Mouse (Mus musculus): ENCODE data around the gene Dapk3. TPM values are rescaled to one million over a fixed set of nuclear protein-coding genes. Genes with fewer than 3 reads are reported as not detected.
A peak's percentile ranks its signal among the peaks of the same experiment; 100 is the strongest.
"Not testable (repeated sequence)": the region's sequence is repeated elsewhere in the genome, so short reads cannot be mapped to it uniquely, and the experiment has no call there.

Gene Dapk3
- polyA plus RNA-seq, 1 experiment, result 72.8 TPM

DNA sequence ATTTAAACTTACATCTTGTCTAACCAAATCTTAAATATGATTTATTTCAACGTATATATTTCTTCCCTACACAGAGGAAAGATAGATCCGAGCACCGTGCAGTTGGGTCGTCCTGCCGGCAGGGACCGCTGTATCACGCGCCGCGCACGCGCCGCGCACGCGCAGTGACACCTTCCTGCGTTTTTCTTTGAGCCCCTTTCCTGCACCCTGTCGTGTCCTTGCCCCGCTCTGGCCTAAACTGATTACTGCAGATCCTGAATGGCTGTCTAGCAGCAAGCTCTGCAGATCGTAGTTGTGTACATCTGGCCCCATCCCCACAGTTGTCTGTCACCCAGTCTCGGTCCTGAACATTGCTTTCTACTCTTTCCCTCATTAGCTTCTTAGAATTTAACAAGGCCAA, 9.7 kb upstream of the Dapk3 start:
- Histone ChIP-seq H3K79me2 (ENCODE audit: control insufficient read depth, insufficient read depth) (peaks cover 18% of the 10 kb centered on the region), H3K4me3 (ENCODE audit: insufficient read depth, poor library complexity, severe bottlenecking) (no peak overlapping the region), H3K36me3 (ENCODE audit: control insufficient read depth, insufficient read depth) (peaks cover 12% of the 10 kb centered on the region), H3ac (ENCODE audit: control insufficient read depth, insufficient read length, low read depth) (no peak overlapping the region), H3K79me3 (ENCODE audit: low read depth) (peaks cover 17% of the 10 kb centered on the region), H3K27me3 (ENCODE audit: control insufficient read depth, insufficient read depth, insufficient read length) (no peaks in the 10 kb centered on the region)
- TF ChIP-seq USF1 (IDR thresholded peaks at IDR 0.05; ENCODE audit: low read depth) (no peak), CEBPB (IDR thresholded peaks at IDR 0.05; ENCODE audit: low read depth) (no peak), MAX (IDR thresholded peaks at IDR 0.05) (no peak), MYOD1 (IDR thresholded peaks at IDR 0.05; ENCODE audit: control insufficient read depth, insufficient read length, low read depth) (no peak), MYOG (IDR thresholded peaks at IDR 0.05; ENCODE audit: control insufficient read depth, extremely low read depth, insufficient read length) (no peak), FOSL1 (IDR thresholded peaks at IDR 0.05; ENCODE audit: insufficient read depth, low read length, poor library complexity, severe bottlenecking) (no peak), CTCF (IDR thresholded peaks at IDR 0.05; ENCODE audit: control insufficient read depth, insufficient read depth, insufficient read length) (no peak)

DNA sequence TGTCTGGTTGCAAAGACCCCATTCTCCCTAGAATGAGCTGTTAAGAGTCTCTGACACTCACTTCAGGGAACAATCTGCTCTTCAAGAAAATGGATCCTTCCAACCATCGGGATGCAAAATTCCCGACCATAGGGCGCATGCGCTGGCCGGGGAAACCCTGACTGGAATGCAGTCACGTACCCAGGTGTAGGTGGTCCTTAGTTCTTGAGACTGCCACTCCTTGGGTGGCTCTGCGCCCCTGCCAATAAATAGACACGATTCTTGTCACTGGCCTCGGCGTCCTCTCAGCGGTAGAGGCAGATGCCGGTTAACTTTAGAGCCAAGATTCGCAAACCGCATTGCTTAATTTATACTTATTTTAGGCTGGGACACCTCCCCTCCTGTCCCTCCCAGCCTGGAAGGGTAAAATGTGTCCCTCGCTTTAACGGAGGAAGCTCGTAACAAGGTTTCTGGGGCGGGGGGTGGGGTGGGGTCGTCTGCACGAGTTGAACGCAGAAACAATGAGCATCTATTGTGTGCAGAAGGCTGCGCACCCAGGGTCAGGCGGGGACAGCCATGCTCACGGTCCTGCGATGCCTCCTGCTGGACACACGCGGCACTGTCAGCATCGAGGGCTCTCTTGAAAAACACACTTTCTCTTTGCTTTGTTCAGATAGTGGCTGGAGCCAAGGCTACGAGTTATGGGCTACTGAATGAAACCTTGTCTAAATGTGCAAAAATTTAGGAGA, 8.0 kb upstream of the Dapk3 start:
- Histone ChIP-seq H3K36me3 (ENCODE audit: control insufficient read depth, insufficient read depth) (peaks cover 28% of the 10 kb centered on the region), H3K79me3 (ENCODE audit: low read depth) (peaks cover 34% of the 10 kb centered on the region), H3K4me3 (ENCODE audit: insufficient read depth, poor library complexity, severe bottlenecking) (no peak overlapping the region), H3ac (ENCODE audit: control insufficient read depth, insufficient read length, low read depth) (peak overlapping the region; percentile 7), H3K27me3 (ENCODE audit: control insufficient read depth, insufficient read depth, insufficient read length) (no peaks in the 10 kb centered on the region), H3K79me2 (ENCODE audit: control insufficient read depth, insufficient read depth) (peaks cover 35% of the 10 kb centered on the region)
- TF ChIP-seq MYOG (IDR thresholded peaks at IDR 0.05; ENCODE audit: control insufficient read depth, extremely low read depth, insufficient read length) (no peak), CTCF (IDR thresholded peaks at IDR 0.05; ENCODE audit: control insufficient read depth, insufficient read depth, insufficient read length) (peak; percentile 97), MAX (IDR thresholded peaks at IDR 0.05) (peak; percentile 81), FOSL1 (IDR thresholded peaks at IDR 0.05; ENCODE audit: insufficient read depth, low read length, poor library complexity, severe bottlenecking) (no peak), USF1 (IDR thresholded peaks at IDR 0.05; ENCODE audit: low read depth) (no peak), CEBPB (IDR thresholded peaks at IDR 0.05; ENCODE audit: low read depth) (no peak), MYOD1 (IDR thresholded peaks at IDR 0.05; ENCODE audit: control insufficient read depth, insufficient read length, low read depth) (no peak)

- not testable (repeated sequence) for H3K27me3 ChIP-seq (ENCODE audit: control insufficient read depth, insufficient read depth, insufficient read length); H3K4me3 ChIP-seq (ENCODE audit: insufficient read depth, poor library complexity, severe bottlenecking); H3ac ChIP-seq (ENCODE audit: control insufficient read depth, insufficient read length, low read depth)
- Histone ChIP-seq H3K36me3 (ENCODE audit: control insufficient read depth, insufficient read depth) (peaks cover 33% of the 10 kb centered on the region), H3K79me2 (ENCODE audit: control insufficient read depth, insufficient read depth) (peaks cover 40% of the 10 kb centered on the region), H3K79me3 (ENCODE audit: low read depth) (peaks cover 39% of the 10 kb centered on the region)
Measured at GRCm38 (mm10) chr10:81175345-81175701, 7.5 kb upstream of the Dapk3 start.

- Histone ChIP-seq H3K79me3 (ENCODE audit: low read depth) (peaks cover 45% of the 10 kb centered on the region), H3K36me3 (ENCODE audit: control insufficient read depth, insufficient read depth) (peaks cover 40% of the 10 kb centered on the region), H3ac (ENCODE audit: control insufficient read depth, insufficient read length, low read depth) (no peak overlapping the region), H3K4me3 (ENCODE audit: insufficient read depth, poor library complexity, severe bottlenecking) (peak overlapping the region; percentile 26), H3K79me2 (ENCODE audit: control insufficient read depth, insufficient read depth) (peaks cover 47% of the 10 kb centered on the region), H3K27me3 (ENCODE audit: control insufficient read depth, insufficient read depth, insufficient read length) (no peaks in the 10 kb centered on the region)
- TF ChIP-seq CTCF (IDR thresholded peaks at IDR 0.05; ENCODE audit: control insufficient read depth, insufficient read depth, insufficient read length), result no peak
- TF ChIP-seq CEBPB (IDR thresholded peaks at IDR 0.05; ENCODE audit: low read depth), result no peak
- no peak for TF ChIP-seq MYOG (IDR thresholded peaks at IDR 0.05; ENCODE audit: control insufficient read depth, extremely low read depth, insufficient read length)
- TF ChIP-seq FOSL1 (IDR thresholded peaks at IDR 0.05; ENCODE audit: insufficient read depth, low read length, poor library complexity, severe bottlenecking), result no peak
- TF ChIP-seq USF1 (IDR thresholded peaks at IDR 0.05; ENCODE audit: low read depth), result no peak
- no peak for TF ChIP-seq MAX (IDR thresholded peaks at IDR 0.05)
- TF ChIP-seq MYOD1 (IDR thresholded peaks at IDR 0.05; ENCODE audit: control insufficient read depth, insufficient read length, low read depth), result no peak
Measured at GRCm38 (mm10) chr10:81175936-81176465, 6.8 kb upstream of the Dapk3 start.

- Histone ChIP-seq H3K79me2 (ENCODE audit: control insufficient read depth, insufficient read depth) (peaks cover 53% of the 10 kb centered on the region), H3K4me3 (ENCODE audit: insufficient read depth, poor library complexity, severe bottlenecking) (peak within 1 kb of the TSS; percentile 95)
- no peak for TF ChIP-seq MYOG (IDR thresholded peaks at IDR 0.05; ENCODE audit: control insufficient read depth, extremely low read depth, insufficient read length)
- TF ChIP-seq FOSL1 (IDR thresholded peaks at IDR 0.05; ENCODE audit: insufficient read depth, low read length, poor library complexity, severe bottlenecking), result no peak
- peak; percentile 98 for TF ChIP-seq USF1 (IDR thresholded peaks at IDR 0.05; ENCODE audit: low read depth)
- TF ChIP-seq CEBPB (IDR thresholded peaks at IDR 0.05; ENCODE audit: low read depth), result no peak
- TF ChIP-seq MYOD1 (IDR thresholded peaks at IDR 0.05; ENCODE audit: control insufficient read depth, insufficient read length, low read depth), result no peak
- peak; percentile 26 for TF ChIP-seq MAX (IDR thresholded peaks at IDR 0.05)
- no peak for TF ChIP-seq CTCF (IDR thresholded peaks at IDR 0.05; ENCODE audit: control insufficient read depth, insufficient read depth, insufficient read length)
Measured at GRCm38 (mm10) chr10:81176466-81177271, 6.1 kb upstream of the Dapk3 start, which contains the start of gene Eef2. Gene Eef2 (plus strand): TSS chr10:81176631.

More at GRCm38 (mm10) chr10:81176466-81177271, 6.1 kb upstream of the Dapk3 start, which contains the start of gene Eef2:
- Histone ChIP-seq H3K79me3 (ENCODE audit: low read depth) (peaks cover 48% of the 10 kb centered on the region), H3K36me3 (ENCODE audit: control insufficient read depth, insufficient read depth) (peaks cover 47% of the 10 kb centered on the region), H3K27me3 (ENCODE audit: control insufficient read depth, insufficient read depth, insufficient read length) (no peaks in the 10 kb centered on the region), H3ac (ENCODE audit: control insufficient read depth, insufficient read length, low read depth) (peak within 1 kb of the TSS; percentile 99)
